Mouse (Mus musculus): Measurements from ENCODE around the gene Pou1f1. TPM values are rescaled to one million over a fixed set of nuclear protein-coding genes. Genes with fewer than 3 reads are reported as not detected.

Pou1f1 gene
- polyA plus RNA-seq, 1 experiment from 2014 or later, result 0.09 TPM

- H3K27ac ChIP-seq (ENCODE audit: low read depth, low read length), result no peak overlapping the region
- no peaks in the 10 kb centered on the region for H3K4me1 ChIP-seq (replicated peaks; ENCODE audit: control insufficient read depth, insufficient read depth, low read length)
- no peaks in the 10 kb centered on the region for H3K27me3 ChIP-seq (ENCODE audit: control insufficient read depth, insufficient read depth, low read length)
- DNase-seq (ENCODE audit: low spot score) (peak; percentile 5), ATAC-seq (ENCODE audit: low FRiP score) (no peak)
- H3K4me3 ChIP-seq (ENCODE audit: low read depth, low read length), result no peak overlapping the region
- WGBS, result 11% methylated on average over 5 of the region's 5 CpGs
- no peaks in the 10 kb centered on the region for H3K36me3 ChIP-seq (ENCODE audit: control insufficient read depth, insufficient read depth, low read length)
- no peak overlapping the region for H3K9ac ChIP-seq (ENCODE audit: low read depth, low read length)
- H3K4me2 ChIP-seq (replicated peaks; ENCODE audit: low read depth, low read length), result no peak overlapping the region
- no peaks in the 10 kb centered on the region for H3K9me3 ChIP-seq (ENCODE audit: control insufficient read depth, low read length)
Measured at GRCm38 (mm10) chr16:65529589-65529988, 9.3 kb downstream of the Pou1f1 start.

DNA sequence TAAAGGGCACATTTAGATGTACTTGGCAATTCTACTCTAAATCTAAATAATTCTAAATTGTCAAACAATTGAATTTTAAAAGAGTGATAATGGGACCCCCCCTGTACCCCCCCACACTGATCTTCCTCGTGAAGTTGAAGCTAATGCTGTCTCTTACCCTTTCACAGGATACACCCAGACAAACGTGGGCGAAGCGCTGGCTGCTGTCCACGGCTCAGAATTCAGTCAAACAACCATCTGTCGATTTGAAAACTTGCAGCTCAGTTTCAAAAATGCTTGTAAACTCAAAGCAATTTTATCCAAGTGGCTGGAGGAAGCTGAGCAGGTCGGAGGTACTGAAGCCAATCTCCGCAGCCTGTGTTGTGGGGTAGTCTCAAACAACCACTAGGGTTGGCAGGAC lies 11.4 kb downstream of the Pou1f1 start:
- ATAC-seq (ENCODE audit: low FRiP score) (no peak), DNase-seq (ENCODE audit: low spot score) (no peak)
- H3K4me1 ChIP-seq (replicated peaks; ENCODE audit: control insufficient read depth, insufficient read depth, low read length), result no peaks in the 10 kb centered on the region
- no peak overlapping the region for H3K9ac ChIP-seq (ENCODE audit: low read depth, low read length)
- H3K27me3 ChIP-seq (ENCODE audit: control insufficient read depth, insufficient read depth, low read length), result no peaks in the 10 kb centered on the region
- H3K27ac ChIP-seq (ENCODE audit: low read depth, low read length), result no peak overlapping the region
- no peaks in the 10 kb centered on the region for H3K9me3 ChIP-seq (ENCODE audit: control insufficient read depth, low read length)
- H3K4me3 ChIP-seq (ENCODE audit: low read depth, low read length), result no peak overlapping the region
- H3K36me3 ChIP-seq (ENCODE audit: control insufficient read depth, insufficient read depth, low read length), result no peaks in the 10 kb centered on the region
- WGBS, result 84% methylated on average over 8 of the region's 8 CpGs
- no peak overlapping the region for H3K4me2 ChIP-seq (replicated peaks; ENCODE audit: low read depth, low read length)

GRCm38 (mm10) chr16:65533315-65533999 lies 13.1 kb downstream of the Pou1f1 start:
- WGBS, result 31% methylated on average over 12 of the region's 12 CpGs
- H3K36me3 ChIP-seq (ENCODE audit: control insufficient read depth, insufficient read depth, low read length), result no peaks in the 10 kb centered on the region
- H3K27me3 ChIP-seq (ENCODE audit: control insufficient read depth, insufficient read depth, low read length), result no peaks in the 10 kb centered on the region
- no peak overlapping the region for H3K9ac ChIP-seq (ENCODE audit: low read depth, low read length)
- H3K27ac ChIP-seq (ENCODE audit: low read depth, low read length), result no peak overlapping the region
- peak; percentile 73 for DNase-seq (ENCODE audit: low spot score)
- no peak overlapping the region for H3K4me3 ChIP-seq (ENCODE audit: low read depth, low read length)
- H3K4me2 ChIP-seq (replicated peaks; ENCODE audit: low read depth, low read length), result no peak overlapping the region
- H3K9me3 ChIP-seq (ENCODE audit: control insufficient read depth, low read length), result no peaks in the 10 kb centered on the region
- H3K4me1 ChIP-seq (replicated peaks; ENCODE audit: control insufficient read depth, insufficient read depth, low read length), result no peaks in the 10 kb centered on the region
- ATAC-seq (ENCODE audit: low FRiP score), result no peak

DNA sequence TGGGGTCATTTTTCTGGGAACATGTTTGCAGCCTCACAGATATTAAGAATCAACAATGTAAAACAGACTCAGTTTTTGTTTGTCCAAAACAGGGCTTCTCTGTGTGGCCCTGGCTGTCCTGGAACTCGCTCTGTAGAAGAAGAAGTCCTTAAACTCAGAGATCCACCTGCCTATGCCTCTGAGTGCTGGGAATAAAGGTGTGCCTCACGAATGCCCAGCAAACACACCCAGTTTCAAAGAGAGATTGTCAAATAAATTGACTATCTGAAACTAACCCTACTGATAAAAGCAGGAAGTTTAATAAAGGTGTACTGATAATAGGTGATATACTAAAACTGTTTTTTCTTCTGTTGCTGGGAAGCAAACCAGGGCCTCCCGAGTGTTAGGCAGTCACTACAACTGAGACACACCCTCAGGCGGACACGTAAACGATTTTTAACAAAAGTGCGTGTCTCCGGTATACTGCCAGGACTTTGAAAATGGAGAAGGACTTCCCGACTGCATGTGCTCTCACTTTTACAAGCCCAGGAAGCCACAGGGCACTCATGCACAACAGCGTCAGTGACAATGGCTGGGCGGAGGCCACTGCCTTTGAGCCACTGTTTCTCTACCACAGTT lies 23.5 kb downstream of the Pou1f1 start:
- H3K36me3 ChIP-seq (ENCODE audit: control insufficient read depth, insufficient read depth, low read length), result no peaks in the 10 kb centered on the region
- no peak for DNase-seq (ENCODE audit: low spot score)
- no peak overlapping the region for H3K4me3 ChIP-seq (ENCODE audit: low read depth, low read length)
- H3K27me3 ChIP-seq (ENCODE audit: control insufficient read depth, insufficient read depth, low read length), result no peaks in the 10 kb centered on the region
- H3K4me2 ChIP-seq (replicated peaks; ENCODE audit: low read depth, low read length), result no peak overlapping the region
- H3K4me1 ChIP-seq (replicated peaks; ENCODE audit: control insufficient read depth, insufficient read depth, low read length), result no peaks in the 10 kb centered on the region
- no peak overlapping the region for H3K27ac ChIP-seq (ENCODE audit: low read depth, low read length)
- WGBS, result 91% methylated on average over 11 of the region's 11 CpGs
- H3K9me3 ChIP-seq (ENCODE audit: control insufficient read depth, low read length), result no peaks in the 10 kb centered on the region
- no peak for ATAC-seq (ENCODE audit: low FRiP score)
- no peak overlapping the region for H3K9ac ChIP-seq (ENCODE audit: low read depth, low read length)

DNA sequence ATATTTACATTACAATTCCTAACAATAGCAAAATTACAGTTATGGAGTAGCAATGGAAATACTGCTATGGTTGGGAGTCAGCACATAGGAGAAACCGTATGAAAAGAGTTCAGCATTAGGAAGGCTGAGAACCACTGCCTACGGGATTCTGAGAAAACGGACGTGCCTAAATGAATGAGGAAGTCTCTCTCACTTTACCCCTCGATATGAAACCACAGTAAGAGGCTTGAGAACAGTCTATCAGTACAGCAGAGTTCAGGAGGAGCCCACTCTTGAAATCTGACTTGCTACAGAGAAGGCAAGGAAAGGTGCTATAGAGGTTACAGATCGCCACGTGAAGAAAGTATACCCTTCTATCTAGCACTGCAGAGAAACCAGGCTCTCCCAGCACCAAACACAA lies 28.6 kb downstream of the Pou1f1 start:
- Histone ChIP-seq H3K4me1 (replicated peaks; ENCODE audit: control insufficient read depth, insufficient read depth, low read length) (no peaks in the 10 kb centered on the region), H3K4me2 (replicated peaks; ENCODE audit: low read depth, low read length) (no peak overlapping the region), H3K9ac (ENCODE audit: low read depth, low read length) (no peak overlapping the region), H3K4me3 (ENCODE audit: low read depth, low read length) (no peak overlapping the region), H3K27me3 (ENCODE audit: control insufficient read depth, insufficient read depth, low read length) (no peaks in the 10 kb centered on the region), H3K27ac (ENCODE audit: low read depth, low read length) (no peak overlapping the region), H3K36me3 (ENCODE audit: control insufficient read depth, insufficient read depth, low read length) (no peaks in the 10 kb centered on the region), H3K9me3 (ENCODE audit: control insufficient read depth, low read length) (no peaks in the 10 kb centered on the region)
- ATAC-seq (ENCODE audit: low FRiP score) (no peak), DNase-seq (ENCODE audit: low spot score) (no peak)
- WGBS, result 97% methylated on average over 7 of the region's 7 CpGs

DNA sequence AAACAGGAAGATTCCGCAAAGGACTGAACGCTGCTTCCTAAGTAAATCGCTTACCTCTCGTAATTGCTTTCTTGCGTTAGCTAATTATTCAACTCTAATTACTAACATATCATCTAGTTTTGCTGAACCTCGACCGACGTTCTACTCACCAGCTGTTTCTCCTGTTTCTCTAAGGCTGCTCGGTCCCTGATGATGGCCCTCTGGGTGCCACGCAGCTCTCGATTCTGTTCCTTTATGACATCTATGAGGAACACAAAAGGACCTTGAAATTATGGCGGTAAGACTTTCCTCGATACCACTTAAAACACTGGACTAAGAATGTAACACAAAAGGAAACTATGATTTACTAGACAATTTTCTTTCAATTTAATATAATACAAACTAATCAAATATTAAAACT lies 30.5 kb downstream of the Pou1f1 start:
- no peaks in the 10 kb centered on the region for H3K9me3 ChIP-seq (ENCODE audit: control insufficient read depth, low read length)
- H3K36me3 ChIP-seq (ENCODE audit: control insufficient read depth, insufficient read depth, low read length), result no peaks in the 10 kb centered on the region
- no peak for ATAC-seq (ENCODE audit: low FRiP score)
- no peaks in the 10 kb centered on the region for H3K27me3 ChIP-seq (ENCODE audit: control insufficient read depth, insufficient read depth, low read length)
- no peaks in the 10 kb centered on the region for H3K4me1 ChIP-seq (replicated peaks; ENCODE audit: control insufficient read depth, insufficient read depth, low read length)
- DNase-seq (ENCODE audit: low spot score), result no peak
- 89% methylated on average over 13 of the region's 13 CpGs for WGBS
- no peak overlapping the region for H3K4me2 ChIP-seq (replicated peaks; ENCODE audit: low read depth, low read length)
- H3K9ac ChIP-seq (ENCODE audit: low read depth, low read length), result no peak overlapping the region
- H3K4me3 ChIP-seq (ENCODE audit: low read depth, low read length), result no peak overlapping the region
- H3K27ac ChIP-seq (ENCODE audit: low read depth, low read length), result no peak overlapping the region

GRCm38 (mm10) chr16:65554267-65554666 lies 34.0 kb downstream of the Pou1f1 start:
- H3K27me3 ChIP-seq (ENCODE audit: control insufficient read depth, insufficient read depth, low read length), result no peaks in the 10 kb centered on the region
- H3K9ac ChIP-seq (ENCODE audit: low read depth, low read length), result no peak overlapping the region
- no peak overlapping the region for H3K4me3 ChIP-seq (ENCODE audit: low read depth, low read length)
- H3K36me3 ChIP-seq (ENCODE audit: control insufficient read depth, insufficient read depth, low read length), result no peaks in the 10 kb centered on the region
- no peak overlapping the region for H3K27ac ChIP-seq (ENCODE audit: low read depth, low read length)
- H3K4me2 ChIP-seq (replicated peaks; ENCODE audit: low read depth, low read length), result no peak overlapping the region
- DNase-seq (ENCODE audit: low spot score), result no peak
- 91% methylated on average over 5 of the region's 5 CpGs for WGBS
- no peaks in the 10 kb centered on the region for H3K9me3 ChIP-seq (ENCODE audit: control insufficient read depth, low read length)
- H3K4me1 ChIP-seq (replicated peaks; ENCODE audit: control insufficient read depth, insufficient read depth, low read length), result no peaks in the 10 kb centered on the region
- no peak for ATAC-seq (ENCODE audit: low FRiP score)

DNA sequence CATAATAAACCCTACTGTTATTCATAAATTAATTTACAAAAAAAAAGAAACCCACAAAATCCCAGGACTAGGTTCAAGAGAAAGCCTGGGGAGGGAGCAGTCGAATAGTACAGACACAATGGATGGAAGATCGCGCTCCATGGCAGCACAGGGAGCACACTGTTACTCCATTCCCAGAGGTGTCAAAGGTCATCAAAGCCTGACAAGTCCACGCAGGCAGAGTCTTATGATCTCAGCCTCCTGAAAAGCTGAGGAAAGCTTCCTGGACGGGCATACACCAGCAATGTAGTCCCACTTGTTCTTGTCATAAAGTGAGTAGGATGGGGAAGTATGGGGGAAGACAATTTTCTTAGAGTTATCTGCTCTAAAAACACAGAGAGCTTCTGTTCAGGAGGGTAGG lies 37.1 kb downstream of the Pou1f1 start:
- Histone ChIP-seq H3K27me3 (ENCODE audit: control insufficient read depth, insufficient read depth, low read length) (no peaks in the 10 kb centered on the region), H3K27ac (ENCODE audit: low read depth, low read length) (no peak overlapping the region), H3K9ac (ENCODE audit: low read depth, low read length) (no peak overlapping the region), H3K4me1 (replicated peaks; ENCODE audit: control insufficient read depth, insufficient read depth, low read length) (no peaks in the 10 kb centered on the region), H3K4me3 (ENCODE audit: low read depth, low read length) (no peak overlapping the region), H3K4me2 (replicated peaks; ENCODE audit: low read depth, low read length) (no peak overlapping the region), H3K9me3 (ENCODE audit: control insufficient read depth, low read length) (no peaks in the 10 kb centered on the region), H3K36me3 (ENCODE audit: control insufficient read depth, insufficient read depth, low read length) (no peaks in the 10 kb centered on the region)
- ATAC-seq (ENCODE audit: low FRiP score) (no peak), DNase-seq (ENCODE audit: low spot score) (no peak)
- 59% methylated on average over 5 of the region's 5 CpGs for WGBS

DNA sequence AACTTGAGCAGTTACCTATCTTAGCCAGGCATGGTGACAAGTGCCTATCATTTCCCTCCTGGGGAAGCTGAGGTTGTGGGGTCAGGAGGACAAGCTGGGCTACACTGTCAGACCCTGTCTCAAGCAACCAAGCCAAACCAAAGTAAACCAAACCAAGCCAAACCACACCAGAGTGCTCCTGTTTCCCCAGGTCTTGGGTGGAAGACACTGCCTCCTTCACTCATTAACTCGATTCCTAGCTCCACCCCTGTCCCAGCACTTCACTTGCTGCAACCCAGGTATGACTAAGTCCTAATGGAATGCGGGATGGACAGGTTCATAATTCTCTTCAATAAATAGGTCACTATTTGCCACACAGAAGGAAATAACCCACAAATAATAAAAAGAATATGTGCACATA lies 39.3 kb downstream of the Pou1f1 start:
- Histone ChIP-seq H3K36me3 (ENCODE audit: control insufficient read depth, insufficient read depth, low read length) (no peaks in the 10 kb centered on the region), H3K9ac (ENCODE audit: low read depth, low read length) (no peak overlapping the region), H3K4me2 (replicated peaks; ENCODE audit: low read depth, low read length) (no peak overlapping the region), H3K4me1 (replicated peaks; ENCODE audit: control insufficient read depth, insufficient read depth, low read length) (no peaks in the 10 kb centered on the region), H3K4me3 (ENCODE audit: low read depth, low read length) (no peak overlapping the region), H3K9me3 (ENCODE audit: control insufficient read depth, low read length) (no peaks in the 10 kb centered on the region), H3K27ac (ENCODE audit: low read depth, low read length) (no peak overlapping the region), H3K27me3 (ENCODE audit: control insufficient read depth, insufficient read depth, low read length) (no peaks in the 10 kb centered on the region)
- ATAC-seq (ENCODE audit: low FRiP score), result no peak
- no peak for DNase-seq (ENCODE audit: low spot score)
- 86% methylated on average over 2 of the region's 2 CpGs for WGBS
